Mouse (Mus musculus) neutrophil, adult 5-6 weeks (primary cell): Measurements from ENCODE around the gene C7. TPM values are rescaled to one million over a fixed set of nuclear protein-coding genes. Genes with fewer than 3 reads are reported as not detected.
A peak's percentile ranks its signal among the peaks of the same experiment; 100 is the strongest.
"Not testable (repeated sequence)": the region's sequence is repeated elsewhere in the genome, so short reads cannot be mapped to it uniquely, and the experiment has no call there.

Experiments used
- ATAC-seq: fragments of 151-379, 151-347 bp; 2 replicates; pipeline ENCODE4 v1.8.0; 2017; ENCODE audit warnings: mild to moderate bottlenecking, moderate TSS enrichment; ENCODE audit not compliant: insufficient number of reproducible peaks, poor library complexity, low FRiP score, severe bottlenecking; ENCODE audit errors: extremely low read depth
- total RNA-seq: library from RNA; stranded (forward); fragments of 200-1000 nt; gene quantifications from 2 replicates; pipeline ENCODE4 v1.2.3, GENCODE M21; 2017

Gene C7
- total RNA-seq, result not detected in 2 replicates

DNA sequence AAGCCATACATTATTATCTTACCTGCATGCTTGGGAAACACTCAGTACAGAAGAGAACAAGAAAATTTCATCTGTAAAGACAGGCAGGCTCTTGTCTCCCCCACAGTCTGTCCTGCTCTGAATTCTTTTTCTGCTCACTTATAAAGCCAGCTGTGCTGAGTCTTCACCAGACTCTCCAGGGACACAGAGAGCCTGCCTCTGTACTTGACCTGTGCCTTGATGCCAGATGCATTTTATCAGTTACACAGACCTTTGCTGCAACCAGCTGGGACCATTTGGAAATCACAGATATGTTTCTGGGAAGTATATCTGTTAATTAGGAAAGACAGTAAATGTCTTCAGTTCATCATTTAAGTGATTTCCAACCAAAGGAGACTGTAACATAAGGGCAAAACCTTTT lies at the start of gene C7:
Gene C7, minus strand, starts transcription at position 106 of the 400 bp plus-strand sequence.
- ATAC-seq, result no peak

DNA sequence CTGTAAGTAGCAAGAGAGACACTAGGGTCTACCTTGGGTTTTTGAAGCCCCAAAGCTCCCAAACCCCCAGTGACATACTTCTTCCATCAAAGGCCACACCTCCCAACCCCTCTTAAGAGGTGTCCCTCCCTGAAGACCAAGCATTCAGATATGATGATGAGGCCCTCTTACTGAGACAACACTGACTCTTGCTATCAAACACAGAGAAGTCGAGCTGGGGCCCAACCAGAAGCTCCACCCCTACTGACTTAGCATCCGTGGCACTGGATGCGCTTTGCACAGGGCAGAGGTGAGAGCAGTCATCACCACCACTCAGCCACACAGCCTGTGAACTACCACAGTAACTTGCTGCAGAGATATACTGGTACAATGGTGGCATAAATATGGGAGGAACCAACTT lies 49.1 kb upstream of the C7 start:
- no peak for ATAC-seq

DNA sequence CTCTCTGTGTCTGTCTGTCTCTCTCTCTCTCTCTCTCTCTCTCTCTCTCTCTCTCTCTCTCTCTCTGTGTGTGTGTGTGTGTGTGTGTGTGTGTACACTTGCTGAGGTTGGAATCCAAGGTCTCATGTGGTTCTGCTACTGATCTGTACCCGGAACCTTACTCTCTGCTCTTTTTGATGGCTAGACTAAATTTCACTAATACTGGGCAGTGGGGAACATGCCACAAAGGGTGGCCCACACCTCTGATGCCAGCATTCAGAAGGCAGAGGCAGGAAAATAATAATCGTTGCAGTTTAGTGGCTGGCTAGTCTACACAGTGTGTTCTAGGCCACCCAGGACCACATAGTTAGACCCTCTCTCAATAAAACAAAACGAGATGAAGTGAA lies 45.1 kb upstream of the C7 start:
- ATAC-seq, result peak; percentile 14; the same call in 1 of the 2 replicates

- peak; percentile 87 for ATAC-seq
Observed at GRCm38 (mm10) chr15:5107686-5108654, 44.4 kb upstream of the C7 start, which contains the start of gene Card6. Gene Card6 (minus strand): TSS chr15:5108539.

- ATAC-seq, result peak; percentile 62; the same call in 1 of the 2 replicates
Observed at GRCm38 (mm10) chr15:5106293-5106692, 42.8 kb upstream of the C7 start.

DNA sequence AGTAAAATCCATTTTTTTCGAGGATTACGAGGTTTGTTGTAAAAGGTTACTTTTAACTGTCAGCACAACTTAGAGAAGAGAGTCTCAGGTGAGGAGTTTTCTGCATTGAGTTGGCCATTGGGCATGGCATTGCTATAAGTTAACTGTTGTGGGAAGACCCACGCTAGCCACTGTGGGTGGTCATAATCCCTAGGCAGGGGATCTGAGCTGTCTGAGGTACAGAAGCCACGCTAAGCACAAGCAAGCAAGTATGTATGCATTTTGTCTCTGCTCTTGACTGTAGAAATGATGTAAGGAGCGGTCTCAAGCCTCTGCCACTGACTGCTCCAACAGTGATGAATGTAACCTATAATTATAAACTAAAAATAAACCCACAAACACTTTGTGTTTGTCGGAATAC lies 42.4 kb upstream of the C7 start:
- ATAC-seq, result no peak

DNA sequence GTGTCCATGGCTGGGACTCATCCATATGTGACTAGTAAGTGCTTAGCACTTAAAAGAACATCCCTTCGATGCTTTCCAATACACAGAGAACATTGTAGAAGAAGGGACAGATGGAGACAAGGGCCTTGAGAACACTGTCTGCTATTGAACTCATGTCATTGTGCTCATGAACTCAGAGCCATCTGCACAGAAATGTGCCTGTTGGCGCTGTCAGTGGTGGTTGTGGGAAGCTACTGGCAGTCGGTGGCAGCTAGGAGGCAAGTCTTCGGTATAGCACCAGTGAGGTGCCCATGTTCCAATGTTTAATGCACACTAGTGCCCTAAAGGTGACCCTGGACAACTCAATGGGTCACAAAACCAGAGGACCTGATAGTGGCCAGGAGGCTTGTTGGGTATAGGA lies 38.8 kb upstream of the C7 start:
- no peak for ATAC-seq

- no peak for ATAC-seq
Observed at GRCm38 (mm10) chr15:5097376-5097775, 33.8 kb upstream of the C7 start.

- no peak for ATAC-seq
Observed at GRCm38 (mm10) chr15:5095534-5096301, 32.2 kb upstream of the C7 start.

GRCm38 (mm10) chr15:5090131-5090530 lies 26.6 kb upstream of the C7 start:
- ATAC-seq, result no peak

- ATAC-seq, result no peak
Observed at GRCm38 (mm10) chr15:5088850-5089608, 25.5 kb upstream of the C7 start.

- no peak for ATAC-seq
Observed at GRCm38 (mm10) chr15:5086162-5086561, 22.6 kb upstream of the C7 start.

DNA sequence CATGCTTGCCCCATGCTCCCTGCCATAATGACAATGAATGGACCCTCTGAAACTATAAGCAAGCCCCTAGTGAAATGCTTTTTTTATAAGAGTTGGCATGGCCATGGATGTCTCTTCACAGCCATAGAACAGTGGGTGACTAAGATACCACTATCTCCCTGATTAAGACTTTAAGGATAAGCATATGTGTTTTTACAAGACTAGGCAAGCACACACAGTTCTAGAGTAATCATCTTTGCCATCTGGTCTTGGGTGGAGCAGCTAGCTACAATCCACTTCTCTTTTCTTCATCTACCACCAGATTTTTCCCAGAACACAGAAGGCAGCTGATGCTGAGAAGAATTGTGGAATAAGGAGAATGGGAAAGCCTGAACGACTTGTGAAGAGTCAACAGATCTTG lies 17.7 kb upstream of the C7 start:
- ATAC-seq, result no peak

DNA sequence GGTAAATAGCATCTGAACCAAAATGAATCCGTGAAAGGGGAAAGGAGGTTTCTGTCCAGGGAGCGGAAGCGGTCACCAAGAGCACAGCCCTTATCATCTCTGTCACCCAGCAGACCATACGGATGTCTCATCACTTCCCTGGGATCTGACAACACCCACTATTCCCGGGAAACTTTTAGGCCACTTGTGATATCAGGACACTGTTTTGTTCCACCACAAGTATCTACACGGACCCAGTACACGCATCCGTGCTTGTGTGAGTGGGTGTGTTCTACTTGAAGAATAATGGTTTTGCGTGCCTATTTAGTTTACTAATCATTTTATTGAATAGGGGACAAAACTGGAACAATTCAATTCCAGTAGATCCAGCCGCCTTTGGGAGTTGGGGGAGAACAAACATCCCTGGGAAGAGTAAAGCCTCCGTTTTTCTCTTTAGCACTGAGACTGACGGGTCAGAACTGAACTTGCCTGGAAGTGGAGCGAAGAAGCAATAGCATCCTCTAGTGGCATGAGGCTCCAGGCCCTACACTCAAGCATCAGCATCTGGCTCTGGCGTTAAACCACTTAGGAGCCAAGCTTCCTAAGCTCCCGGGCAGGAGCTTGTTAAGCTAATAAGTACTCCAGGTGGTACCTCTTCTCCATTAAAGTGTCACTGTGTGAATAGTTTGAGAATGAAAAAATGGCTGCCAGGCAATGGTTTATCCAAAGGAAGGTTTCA lies 5.4 kb upstream of the C7 start:
- no peak for ATAC-seq

- ATAC-seq, result no peak
Observed at GRCm38 (mm10) chr15:5045560-5046284, 17.8 kb downstream of the C7 start.

- ATAC-seq, result no peak
Observed at GRCm38 (mm10) chr15:5029256-5029655, 34.3 kb downstream of the C7 start.

DNA sequence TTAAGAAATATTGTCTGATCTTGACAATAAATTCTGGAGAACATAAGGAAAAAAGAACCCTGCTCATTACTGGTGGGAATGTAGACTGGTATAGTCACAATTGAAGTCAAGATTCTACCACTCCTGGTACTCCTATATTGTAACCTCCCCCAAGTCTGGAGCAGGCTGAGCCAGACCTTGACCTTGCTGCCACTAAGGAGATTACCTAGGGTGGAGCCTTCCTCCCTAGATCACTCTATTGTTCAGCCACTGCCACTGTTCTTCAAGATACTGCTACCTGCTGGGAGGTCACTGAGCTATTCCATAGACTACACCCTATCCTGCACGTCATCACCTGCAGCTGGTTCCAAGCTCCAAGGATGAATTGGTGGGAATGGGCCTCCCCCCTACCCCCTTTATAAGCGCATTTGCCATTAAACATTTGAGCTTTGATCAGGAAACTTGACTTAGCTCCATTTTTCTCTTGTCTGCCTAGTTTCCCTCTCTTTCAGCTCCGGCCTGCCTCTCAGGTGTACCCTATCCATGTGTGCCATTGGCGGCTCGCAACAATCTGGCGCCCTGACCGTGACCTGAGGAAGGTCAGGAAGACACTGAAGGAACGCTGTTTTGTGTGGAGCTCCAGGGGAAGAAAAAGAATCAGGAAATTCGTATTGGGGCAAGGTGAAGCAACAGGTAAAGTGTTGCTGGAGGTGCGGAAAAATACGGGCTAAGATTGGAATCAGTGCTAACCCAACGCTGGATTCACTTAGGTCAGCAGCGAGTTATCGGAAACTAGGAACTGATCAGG lies 39.9 kb downstream of the C7 start:
- ATAC-seq, result not testable (repeated sequence)
